Mouse (Mus musculus) left cerebral cortex, adult 11 months (tissue): ENCODE data around the gene Morn4.
"Not testable (repeated sequence)": the region's sequence is repeated elsewhere in the genome, so short reads cannot be mapped to it uniquely, and the experiment has no call there.

ENCODE experiments used
- DNase-seq: peaks from one replicate; pipeline ENCODE4 v3.0.0; 2022; ENCODE audit warnings: low spot score

The Morn4 gene

GRCm38 (mm10) chr19:42085690-42086089, 467 bp downstream of the Morn4 start:
- no peak for DNase-seq

- not testable (repeated sequence) for DNase-seq
Measured at GRCm38 (mm10) chr19:42081613-42082012, 4.5 kb downstream of the Morn4 start.

GRCm38 (mm10) chr19:42080469-42080868, 5.7 kb downstream of the Morn4 start:
- DNase-seq, result no peak

- DNase-seq, result no peak
Measured at GRCm38 (mm10) chr19:42079950-42080349, 6.2 kb downstream of the Morn4 start.

GRCm38 (mm10) chr19:42079006-42079405, 7.2 kb downstream of the Morn4 start:
- no peak for DNase-seq

- no peak for DNase-seq
Measured at GRCm38 (mm10) chr19:42078566-42078965, 7.6 kb downstream of the Morn4 start.

GRCm38 (mm10) chr19:42075992-42076391, 10.2 kb downstream of the Morn4 start:
- no peak for DNase-seq

GRCm38 (mm10) chr19:42075051-42075450, 11.1 kb downstream of the Morn4 start:
- DNase-seq, result no peak

GRCm38 (mm10) chr19:42072802-42073201, 13.4 kb downstream of the Morn4 start:
- DNase-seq, result no peak

GRCm38 (mm10) chr19:42071886-42072608, 14.1 kb downstream of the Morn4 start:
- no peak for DNase-seq

- no peak for DNase-seq
Measured at GRCm38 (mm10) chr19:42071221-42071620, 14.9 kb downstream of the Morn4 start.

GRCm38 (mm10) chr19:42069241-42069525, 17.0 kb downstream of the Morn4 start:
- no peak for DNase-seq

- no peak for DNase-seq
Measured at GRCm38 (mm10) chr19:42068441-42069240, 17.5 kb downstream of the Morn4 start.

- DNase-seq, result no peak
Measured at GRCm38 (mm10) chr19:42061443-42061842, 24.7 kb downstream of the Morn4 start.

GRCm38 (mm10) chr19:42058426-42058825, 27.7 kb downstream of the Morn4 start:
- DNase-seq, result no peak

GRCm38 (mm10) chr19:42056719-42057409, 29.3 kb downstream of the Morn4 start:
- no peak for DNase-seq

- no peak for DNase-seq
Measured at GRCm38 (mm10) chr19:42055881-42056280, 30.3 kb downstream of the Morn4 start.

- DNase-seq, result no peak
Measured at GRCm38 (mm10) chr19:42054255-42054654, 31.9 kb downstream of the Morn4 start.

GRCm38 (mm10) chr19:42051948-42052347, 34.2 kb downstream of the Morn4 start, which contains the start of gene 4933411K16Rik:
TSS of gene 4933411K16Rik (plus strand) at chr19:42052248.
- no peak for DNase-seq

- no peak for DNase-seq
Measured at GRCm38 (mm10) chr19:42051351-42051750, 34.8 kb downstream of the Morn4 start.

GRCm38 (mm10) chr19:42050251-42050650, 35.9 kb downstream of the Morn4 start:
- no peak for DNase-seq

GRCm38 (mm10) chr19:42045269-42046102, 40.7 kb downstream of the Morn4 start, which contains the start of gene Hoga1:
TSS of gene Hoga1 (plus strand) at chr19:42045610.
- no peak for DNase-seq
